Mouse (Mus musculus) heart, embryonic 10.5 days (tissue): Measurements from ENCODE around the gene Gm5105. TPM values are rescaled to one million over a fixed set of nuclear protein-coding genes. Genes with fewer than 3 reads are reported as not detected.

Experiments
- DNase-seq: peaks from one replicate; pipeline ENCODE4 v3.0.0-alpha.2; 2017; ENCODE audit warnings: low spot score
- H3K27ac ChIP-seq: fragments of 300-500 bp; sonication (generic); 2 replicates; pipeline ENCODE4 v1.5.1; 2016; ENCODE audit warnings: mild to moderate bottlenecking
- H3K27me3 ChIP-seq: fragments of 300-500 bp; sonication (generic); 2 replicates; pipeline ENCODE4 v1.6.1; 2016; ENCODE audit warnings: mild to moderate bottlenecking; ENCODE audit not compliant: poor library complexity, insufficient read depth, severe bottlenecking
- H3K36me3 ChIP-seq: fragments of 300-500 bp; sonication (generic); 2 replicates; pipeline ENCODE4 v1.6.1; 2016; ENCODE audit warnings: mild to moderate bottlenecking, moderate library complexity
- H3K4me1 ChIP-seq: fragments of 300-500 bp; sonication (generic); 2 replicates; pipeline ENCODE4 v1.6.1; 2016; ENCODE audit warnings: mild to moderate bottlenecking
- H3K4me3 ChIP-seq: fragments of 300-500 bp; sonication (generic); 2 replicates; pipeline ENCODE4 v1.5.1; 2016; ENCODE audit warnings: mild to moderate bottlenecking, moderate library complexity
- H3K9me3 ChIP-seq: fragments of 300-500 bp; sonication (generic); 2 replicates; pipeline ENCODE4 v1.6.1; 2016; ENCODE audit warnings: mild to moderate bottlenecking, moderate library complexity
- WGBS: fragments of 180-500 bp; shearing (Covaris S2); methylation state at CpG from one replicate; pipeline ENCODE4 v1.1.7; 2016; 5-methylcytosine and 5-hydroxymethylcytosine counted together
- polyA plus RNA-seq: library from polyadenylated mRNA; unstranded; fragments of >200 nt; fragmentation: Nextera tagmentation; extraction: Ambion mirVana; gene quantifications from 2 replicates; pipeline ENCODE4 v1.2.1, GENCODE M21; 2016

The Gm5105 gene
- polyA plus RNA-seq, 1 experiment from 2014 or later = not detected

- no peak overlapping the region for H3K4me3 ChIP-seq
- no peak for DNase-seq
- H3K27ac ChIP-seq = peak overlapping the region; percentile 47; the same call in 1 of the 2 replicates
- WGBS = 87% methylated on average over 1 of the region's 1 CpGs
- peaks cover 19% of the 10 kb centered on the region for H3K4me1 ChIP-seq
- H3K36me3 ChIP-seq = no peaks in the 10 kb centered on the region
- H3K27me3 ChIP-seq = no peaks in the 10 kb centered on the region
- H3K9me3 ChIP-seq = no peaks in the 10 kb centered on the region
These were observed 16.0 kb upstream of the Gm5105 start for GRCm38 (mm10) chr3:138083073-138083637.

GRCm38 (mm10) chr3:138078701-138079100 lies 11.5 kb upstream of the Gm5105 start:
- Histone ChIP-seq H3K27me3 (no peaks in the 10 kb centered on the region), H3K4me3 (no peak overlapping the region), H3K36me3 (no peaks in the 10 kb centered on the region), H3K9me3 (no peaks in the 10 kb centered on the region), H3K4me1 (peaks cover 14% of the 10 kb centered on the region), H3K27ac (no peak overlapping the region)
- no peak for DNase-seq
- WGBS = 42% methylated on average over 1 of the region's 1 CpGs

DNA sequence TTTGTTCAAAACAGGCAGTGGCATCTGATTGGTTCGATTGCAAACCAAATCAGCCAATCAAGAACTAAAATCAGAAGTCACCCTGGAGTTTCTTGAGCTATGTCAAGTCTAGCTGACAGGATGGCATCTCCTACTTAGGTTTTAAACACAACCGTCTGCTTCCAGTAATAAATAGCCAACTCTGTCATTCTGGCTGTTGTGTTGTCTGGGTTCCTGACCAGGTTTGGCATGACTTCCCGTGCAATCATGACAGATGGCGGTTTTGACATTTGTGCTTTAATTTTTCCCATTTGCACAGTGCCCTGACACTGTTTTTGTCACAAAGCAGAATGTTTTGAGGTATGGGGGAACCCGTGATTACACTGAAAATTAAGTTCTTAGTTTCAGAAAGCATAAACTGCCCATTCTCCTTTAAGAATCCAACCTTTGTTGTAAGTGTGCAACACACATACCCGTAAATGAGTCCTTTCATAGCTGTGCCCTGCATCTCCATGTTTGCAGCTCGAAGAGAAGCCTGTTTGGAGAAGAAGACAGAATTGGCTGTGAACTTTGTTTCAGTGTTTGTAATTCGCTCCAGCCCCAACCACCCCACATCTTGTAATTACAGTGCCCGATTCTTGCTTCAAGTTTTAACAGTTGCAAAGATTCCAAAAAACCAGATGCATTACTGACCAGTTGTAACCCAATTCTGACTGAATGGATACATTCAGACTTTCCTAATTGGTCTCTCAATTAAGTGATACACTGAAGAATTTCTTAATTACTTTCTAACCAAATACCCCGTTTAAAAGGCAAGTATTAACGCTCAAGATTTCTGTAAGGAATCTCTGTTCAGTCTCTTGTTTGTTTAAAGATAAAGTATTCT lies 10.5 kb upstream of the Gm5105 start:
- no peaks in the 10 kb centered on the region for H3K36me3 ChIP-seq
- no peaks in the 10 kb centered on the region for H3K27me3 ChIP-seq
- H3K4me1 ChIP-seq = peaks cover 7% of the 10 kb centered on the region; the same call in 1 of the 2 replicates
- DNase-seq = no peak
- H3K27ac ChIP-seq = no peak overlapping the region
- no peaks in the 10 kb centered on the region for H3K9me3 ChIP-seq
- H3K4me3 ChIP-seq = no peak overlapping the region
- 82% methylated on average over 11 of the region's 11 CpGs for WGBS

GRCm38 (mm10) chr3:138075209-138075608 lies 8.0 kb upstream of the Gm5105 start:
- Histone ChIP-seq H3K4me3 (no peak overlapping the region), H3K27me3 (no peaks in the 10 kb centered on the region), H3K4me1 (peaks cover 26% of the 10 kb centered on the region), H3K9me3 (no peaks in the 10 kb centered on the region), H3K36me3 (no peaks in the 10 kb centered on the region), H3K27ac (peak overlapping the region; percentile 50; the same call in 1 of the 2 replicates)
- 74% methylated on average over 8 of the region's 8 CpGs for WGBS
- no peak for DNase-seq

DNA sequence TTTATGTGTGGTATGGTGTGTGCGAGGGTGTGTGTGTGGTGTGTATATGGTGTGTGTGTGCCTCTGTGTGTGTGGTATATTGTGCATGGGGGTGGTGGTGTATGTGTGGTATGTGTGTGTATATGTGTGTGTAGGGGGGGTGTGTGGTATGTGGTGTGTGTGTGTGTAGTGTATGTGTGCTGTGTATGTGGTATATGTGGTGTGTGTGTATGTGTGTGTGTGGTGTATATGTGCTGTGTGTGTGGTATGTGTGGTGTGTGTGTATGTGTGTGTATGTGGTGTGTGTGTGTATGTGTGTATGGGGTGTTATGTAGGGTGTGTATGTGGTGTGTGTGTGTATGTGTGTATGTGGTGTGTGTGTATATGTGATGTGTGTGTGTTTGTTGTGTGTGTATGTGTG lies 7.0 kb upstream of the Gm5105 start:
- no peaks in the 10 kb centered on the region for H3K27me3 ChIP-seq
- H3K4me3 ChIP-seq = no peak overlapping the region
- WGBS = 91% methylated on average over 1 of the region's 1 CpGs
- DNase-seq = no peak
- peaks cover 36% of the 10 kb centered on the region for H3K4me1 ChIP-seq
- no peaks in the 10 kb centered on the region for H3K36me3 ChIP-seq
- H3K9me3 ChIP-seq = no peaks in the 10 kb centered on the region
- no peak overlapping the region for H3K27ac ChIP-seq

GRCm38 (mm10) chr3:138071476-138072073 lies 4.4 kb upstream of the Gm5105 start:
- H3K4me3 ChIP-seq = peak overlapping the region; percentile 51
- no peak for DNase-seq

DNA sequence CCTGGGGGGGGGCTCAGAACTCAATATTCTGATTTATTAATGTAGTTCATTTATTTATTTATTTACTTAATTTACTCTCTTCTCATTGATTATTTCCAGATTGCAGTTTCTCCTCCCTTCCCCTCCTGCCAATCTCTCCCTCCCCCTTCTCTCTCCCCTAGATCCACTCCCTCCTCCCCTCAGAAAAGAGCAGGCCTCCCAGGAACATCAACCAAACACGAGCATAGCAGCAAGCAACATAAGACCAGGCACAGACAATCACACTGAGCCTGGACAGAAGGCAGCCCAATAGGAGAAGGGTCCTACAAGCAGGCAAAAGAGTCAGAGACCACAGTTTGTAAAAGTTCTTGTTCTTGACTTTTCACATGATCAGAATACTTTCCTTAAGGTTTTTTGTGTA lies 3.8 kb upstream of the Gm5105 start:
- Histone ChIP-seq H3K4me3 (peak overlapping the region; percentile 51; the same call in 1 of the 2 replicates), H3K36me3 (no peaks in the 10 kb centered on the region; the same call in none of the 2 replicates), H3K27me3 (no peaks in the 10 kb centered on the region), H3K27ac (peak overlapping the region; percentile 84), H3K9me3 (no peaks in the 10 kb centered on the region), H3K4me1 (peaks cover 66% of the 10 kb centered on the region)
- WGBS = 4% methylated on average over 1 of the region's 1 CpGs
- no peak for DNase-seq

More at GRCm38 (mm10) chr3:138071476-138072073, 4.4 kb upstream of the Gm5105 start:
- peaks cover 60% of the 10 kb centered on the region for H3K4me1 ChIP-seq
- H3K27me3 ChIP-seq = no peaks in the 10 kb centered on the region
- H3K27ac ChIP-seq = peak overlapping the region; percentile 84
- no peaks in the 10 kb centered on the region; the same call in none of the 2 replicates for H3K36me3 ChIP-seq
- WGBS = 64% methylated on average over 10 of the region's 10 CpGs
- no peaks in the 10 kb centered on the region for H3K9me3 ChIP-seq

- no peaks in the 10 kb centered on the region for H3K27me3 ChIP-seq
- H3K4me1 ChIP-seq = peaks cover 77% of the 10 kb centered on the region
- H3K4me3 ChIP-seq = peak overlapping the region; percentile 51
- DNase-seq = no peak
- WGBS = 60% methylated on average over 18 of the region's 18 CpGs
- H3K27ac ChIP-seq = peak overlapping the region; percentile 84
- no peaks in the 10 kb centered on the region; the same call in none of the 2 replicates for H3K36me3 ChIP-seq
- no peaks in the 10 kb centered on the region for H3K9me3 ChIP-seq
These were observed 2.7 kb upstream of the Gm5105 start for GRCm38 (mm10) chr3:138069756-138070511.

GRCm38 (mm10) chr3:138068103-138068502 lies 915 bp upstream of the Gm5105 start:
- Histone ChIP-seq H3K9me3 (no peaks in the 10 kb centered on the region), H3K36me3 (no peaks in the 10 kb centered on the region; the same call in none of the 2 replicates), H3K4me3 (peak overlapping the region; percentile 51), H3K4me1 (peaks cover 89% of the 10 kb centered on the region), H3K27ac (0 out of 2 replicates have a peak overlapping the region, but pooled peaks have one; percentile 84), H3K27me3 (no peaks in the 10 kb centered on the region)
- 89% methylated on average over 12 of the region's 12 CpGs for WGBS
- DNase-seq = no peak

GRCm38 (mm10) chr3:138066348-138066856 lies 786 bp downstream of the Gm5105 start:
- 81% methylated on average over 20 of the region's 20 CpGs for WGBS
- Histone ChIP-seq H3K27ac (peak overlapping the region; percentile 30; the same call in 1 of the 2 replicates), H3K27me3 (no peaks in the 10 kb centered on the region), H3K4me3 (peak overlapping the region; percentile 44; the same call in 1 of the 2 replicates), H3K9me3 (no peaks in the 10 kb centered on the region), H3K36me3 (no peaks in the 10 kb centered on the region; the same call in none of the 2 replicates), H3K4me1 (peaks cover 73% of the 10 kb centered on the region)
- DNase-seq = no peak

- Histone ChIP-seq H3K27me3 (no peaks in the 10 kb centered on the region), H3K4me3 (peak overlapping the region; percentile 44; the same call in 1 of the 2 replicates), H3K4me1 (peaks cover 69% of the 10 kb centered on the region), H3K27ac (peak overlapping the region; percentile 91), H3K9me3 (no peaks in the 10 kb centered on the region), H3K36me3 (no peaks in the 10 kb centered on the region; the same call in none of the 2 replicates)
- DNase-seq = no peak
- WGBS = 78% methylated on average over 16 of the region's 16 CpGs
These were observed 1.3 kb downstream of the Gm5105 start for GRCm38 (mm10) chr3:138065930-138066329.
